Mouse (Mus musculus): ENCODE results near the gene Hbp1.
A peak's percentile ranks its signal among the peaks of the same experiment; 100 is the strongest.

Gene Hbp1

GRCm38 (mm10) chr12:31949759-31950658, at the start of gene Hbp1:
Hbp1 (minus strand) TSS chr12:31950535.
- peak; percentile 98 for DNase-seq (ENCODE audit: low spot score)

GRCm38 (mm10) chr12:31998706-31999105, 48.4 kb upstream of the Hbp1 start:
- DNase-seq (ENCODE audit: low spot score), result no peak

GRCm38 (mm10) chr12:31997328-31997878, 47.1 kb upstream of the Hbp1 start:
- DNase-seq (ENCODE audit: low spot score), result no peak

- DNase-seq (ENCODE audit: low spot score), result no peak
These were observed 46.5 kb upstream of the Hbp1 start for GRCm38 (mm10) chr12:31996877-31997276.

GRCm38 (mm10) chr12:31990575-31990974, 40.2 kb upstream of the Hbp1 start:
- DNase-seq (ENCODE audit: low spot score), result no peak

GRCm38 (mm10) chr12:31989726-31990125, 39.4 kb upstream of the Hbp1 start:
- no peak for DNase-seq (ENCODE audit: low spot score)

- no peak for DNase-seq (ENCODE audit: low spot score)
These were observed 36.1 kb upstream of the Hbp1 start for GRCm38 (mm10) chr12:31986463-31986862.

- DNase-seq (ENCODE audit: low spot score), result no peak
These were observed 35.4 kb upstream of the Hbp1 start for GRCm38 (mm10) chr12:31985738-31986137.

GRCm38 (mm10) chr12:31984664-31985063, 34.3 kb upstream of the Hbp1 start:
- DNase-seq (ENCODE audit: low spot score), result no peak

- DNase-seq (ENCODE audit: low spot score), result no peak
These were observed 33.9 kb upstream of the Hbp1 start for GRCm38 (mm10) chr12:31984206-31984605.

- DNase-seq (ENCODE audit: low spot score), result no peak
These were observed 33.4 kb upstream of the Hbp1 start for GRCm38 (mm10) chr12:31983769-31984168.

- DNase-seq (ENCODE audit: low spot score), result no peak
These were observed 32.9 kb upstream of the Hbp1 start for GRCm38 (mm10) chr12:31983238-31983637.

GRCm38 (mm10) chr12:31977613-31978195, 27.4 kb upstream of the Hbp1 start:
- DNase-seq (ENCODE audit: low spot score), result no peak

- DNase-seq (ENCODE audit: low spot score), result peak; percentile 55
These were observed 26.2 kb upstream of the Hbp1 start for GRCm38 (mm10) chr12:31976544-31976943.

- peak; percentile 55 for DNase-seq (ENCODE audit: low spot score)
These were observed 23.3 kb upstream of the Hbp1 start for GRCm38 (mm10) chr12:31973473-31974172.

GRCm38 (mm10) chr12:31971547-31971946, 21.2 kb upstream of the Hbp1 start:
- DNase-seq (ENCODE audit: low spot score), result no peak

GRCm38 (mm10) chr12:31969111-31969510, 18.8 kb upstream of the Hbp1 start:
- DNase-seq (ENCODE audit: low spot score), result no peak

- DNase-seq (ENCODE audit: low spot score), result no peak
These were observed 17.2 kb upstream of the Hbp1 start for GRCm38 (mm10) chr12:31967536-31967935.

- no peak for DNase-seq (ENCODE audit: low spot score)
These were observed 16.1 kb upstream of the Hbp1 start for GRCm38 (mm10) chr12:31966405-31966804.

GRCm38 (mm10) chr12:31965517-31966212, 15.3 kb upstream of the Hbp1 start:
- no peak for DNase-seq (ENCODE audit: low spot score)

- no peak for DNase-seq (ENCODE audit: low spot score)
These were observed 13.7 kb upstream of the Hbp1 start for GRCm38 (mm10) chr12:31964074-31964473.

GRCm38 (mm10) chr12:31955843-31956242, 5.5 kb upstream of the Hbp1 start:
- no peak for DNase-seq (ENCODE audit: low spot score)

All from testis, postnatal 10 days (tissue).